Mouse (Mus musculus): ENCODE results near the gene Camta1.

DNA sequence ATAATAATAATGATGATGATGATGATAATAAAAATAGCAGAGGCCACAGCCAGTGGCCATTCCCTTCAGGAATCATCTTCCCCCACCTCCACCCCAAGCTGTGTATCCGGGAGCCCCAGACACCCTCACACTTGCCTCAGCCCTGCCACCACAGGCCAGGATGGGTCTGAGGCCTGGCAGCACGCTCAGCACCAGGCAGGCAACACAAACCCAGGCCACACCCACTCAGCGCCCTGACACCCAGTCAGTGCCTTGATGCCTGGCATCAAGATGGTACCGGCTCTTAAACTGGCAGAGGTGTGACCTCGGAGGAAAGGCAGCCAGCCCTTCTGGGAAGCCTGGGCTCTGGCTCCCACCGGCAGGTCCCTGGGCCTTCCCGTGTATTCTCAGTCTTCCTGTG, 143.8 kb downstream of the Camta1 start:
- no peak for TF ChIP-seq CTCF (IDR thresholded peaks at IDR 0.05; ENCODE audit: borderline replicate concordance, control insufficient read depth, extremely low read depth, insufficient read depth, low read length, poor library complexity)
- TF ChIP-seq POLR2A (IDR thresholded peaks at IDR 0.05; ENCODE audit: control insufficient read depth, extremely low read depth, insufficient read depth, low read length, poor library complexity): no peak
